8 mouse cellular contexts compared by ENCODE assay signal in genomic region chr2:152764172-152765044, GRCm38 (mm10). TPM values are rescaled to one million over a fixed set of nuclear protein-coding genes. Genes with fewer than 3 reads are reported as not detected.
DNase-seq lines count a peak whose midpoint lies in the region; ATAC-seq and TF ChIP-seq lines count a peak whose summit lies in the region.

No protein-coding gene starts in this region.

- DNase-seq in liver, embryonic 13.5 days = no peak
- DNase-seq in forebrain, postnatal 0 days = no peak
- peak; percentile 44 for DNase-seq in lung, embryonic 14.5 days
- no peak for DNase-seq in cerebellum, adult 9-10 months
- no peak for DNase-seq in left cerebral cortex, postnatal 36 days (ENCODE audit: low spot score in 2 of 2)
- DNase-seq in B cell, adult 2 months = no peak

- H3K4me1 ChIP-seq in liver, embryonic 13.5 days (replicated peaks) = peaks cover 49% of the 10 kb centered on the region
- peaks cover 56% of the 10 kb centered on the region for H3K4me1 ChIP-seq in liver, embryonic 12.5 days
- no peaks in the 10 kb centered on the region for H3K4me1 ChIP-seq in forebrain, postnatal 0 days (ENCODE audit: insufficient read depth)
- H3K4me1 ChIP-seq in lung, embryonic 14.5 days (ENCODE audit: insufficient read depth) = no peaks in the 10 kb centered on the region
- peaks cover 24% of the 10 kb centered on the region for H3K4me1 ChIP-seq in stomach, embryonic 15.5 days

- peak overlapping the region; percentile 29; the same call in 1 of the 2 replicates for H3K9ac ChIP-seq in liver, embryonic 13.5 days
- no peak overlapping the region for H3K9ac ChIP-seq in liver, embryonic 12.5 days
- H3K9ac ChIP-seq in forebrain, postnatal 0 days = no peak overlapping the region
- no peak overlapping the region for H3K9ac ChIP-seq in lung, embryonic 14.5 days
- H3K9ac ChIP-seq in stomach, embryonic 15.5 days = no peak overlapping the region

- peaks cover 19% of the 10 kb centered on the region for H3K27me3 ChIP-seq in liver, embryonic 13.5 days
- H3K27me3 ChIP-seq in liver, embryonic 12.5 days (replicated peaks) = peaks cover 24% of the 10 kb centered on the region
- no peaks in the 10 kb centered on the region for H3K27me3 ChIP-seq in forebrain, postnatal 0 days (ENCODE audit: insufficient read depth, low read length)
- H3K27me3 ChIP-seq in lung, embryonic 14.5 days (ENCODE audit: insufficient read depth, low read length) = no peaks in the 10 kb centered on the region
- no peaks in the 10 kb centered on the region for H3K27me3 ChIP-seq in stomach, embryonic 15.5 days (replicated peaks)

- H3K27ac ChIP-seq in liver, embryonic 13.5 days = no peak overlapping the region
- H3K27ac ChIP-seq in liver, embryonic 12.5 days = no peak overlapping the region
- no peak overlapping the region for H3K27ac ChIP-seq in forebrain, postnatal 0 days (ENCODE audit: low read depth, low read length)
- peak overlapping the region; percentile 47 for H3K27ac ChIP-seq in lung, embryonic 14.5 days (ENCODE audit: low read depth)
- H3K27ac ChIP-seq in stomach, embryonic 15.5 days = no peak overlapping the region

- H3K9me3 ChIP-seq in liver, embryonic 13.5 days (replicated peaks) = no peaks in the 10 kb centered on the region
- no peaks in the 10 kb centered on the region for H3K9me3 ChIP-seq in liver, embryonic 12.5 days (replicated peaks)
- no peaks in the 10 kb centered on the region for H3K9me3 ChIP-seq in forebrain, postnatal 0 days (ENCODE audit: low read length)
- no peaks in the 10 kb centered on the region for H3K9me3 ChIP-seq in lung, embryonic 14.5 days (ENCODE audit: low read depth, low read length)
- H3K9me3 ChIP-seq in stomach, embryonic 15.5 days = no peaks in the 10 kb centered on the region

- intact Hi-C loops in left cerebral cortex, postnatal 36 days (cut with DNase I) = no loop called here

- TF ChIP-seq CTCF in forebrain, postnatal 0 days (IDR thresholded peaks at IDR 0.05; ENCODE audit: low read depth) = no peak
- no peak for TF ChIP-seq CTCF in lung, embryonic 14.5 days (IDR thresholded peaks at IDR 0.05; ENCODE audit: low read depth)

- no peak overlapping the region for H3K4me3 ChIP-seq in liver, embryonic 13.5 days (replicated peaks)
- no peak overlapping the region for H3K4me3 ChIP-seq in liver, embryonic 12.5 days
- no peak overlapping the region for H3K4me3 ChIP-seq in forebrain, postnatal 0 days (ENCODE audit: low read depth, low read length)
- no peak overlapping the region for H3K4me3 ChIP-seq in lung, embryonic 14.5 days (ENCODE audit: low read depth, low read length)
- no peak overlapping the region for H3K4me3 ChIP-seq in stomach, embryonic 15.5 days (replicated peaks)

- no peaks in the 10 kb centered on the region for H3K36me3 ChIP-seq in liver, embryonic 13.5 days
- H3K36me3 ChIP-seq in liver, embryonic 12.5 days = no peaks in the 10 kb centered on the region
- H3K36me3 ChIP-seq in forebrain, postnatal 0 days (ENCODE audit: insufficient read depth) = no peaks in the 10 kb centered on the region
- H3K36me3 ChIP-seq in lung, embryonic 14.5 days (ENCODE audit: insufficient read depth) = no peaks in the 10 kb centered on the region
- no peaks in the 10 kb centered on the region for H3K36me3 ChIP-seq in stomach, embryonic 15.5 days

- no peak overlapping the region for H3K4me2 ChIP-seq in liver, embryonic 13.5 days
- no peak overlapping the region for H3K4me2 ChIP-seq in liver, embryonic 12.5 days
- H3K4me2 ChIP-seq in forebrain, postnatal 0 days (ENCODE audit: low read depth) = peak overlapping the region; percentile 0; the same call in 1 of the 2 replicates
- H3K4me2 ChIP-seq in lung, embryonic 14.5 days = peak overlapping the region; percentile 44
- H3K4me2 ChIP-seq in stomach, embryonic 15.5 days = peak overlapping the region; percentile 27

- 28% methylated on average over 14 of the region's 14 CpGs for WGBS in liver, embryonic 13.5 days (ENCODE audit: insufficient replicate concordance)
- 23% methylated on average over 14 of the region's 14 CpGs for WGBS in liver, embryonic 12.5 days (ENCODE audit: insufficient replicate concordance)
- 5% methylated on average over 14 of the region's 14 CpGs for WGBS in forebrain, postnatal 0 days
- WGBS in lung, embryonic 14.5 days = 13% methylated on average over 14 of the region's 14 CpGs
- WGBS in stomach, embryonic 15.5 days = 18% methylated on average over 14 of the region's 14 CpGs

- no peak for ATAC-seq in liver, embryonic 13.5 days (ENCODE audit: low read depth)
- ATAC-seq in liver, embryonic 12.5 days = no peak
- peak; percentile 23 for ATAC-seq in forebrain, postnatal 0 days
- no peak for ATAC-seq in lung, embryonic 14.5 days (ENCODE audit: insufficient read depth)
- 0 out of 2 replicates have a peak, but pooled peaks have one; percentile 10 for ATAC-seq in stomach, embryonic 15.5 days (ENCODE audit: insufficient read depth, low FRiP score, low read depth)

RNA-seq across cellular contexts. Expression of gene Cox4i2, which starts 10.4 kb away (rescaled TPM):
- 1.1 and 1.2 TPM in 2 replicates for polyA plus RNA-seq in liver, embryonic 13.5 days (2015; fragmentation: Nextera tagmentation; extraction: Ambion mirVana)
- polyA plus RNA-seq in liver, embryonic 12.5 days (2016; fragmentation: Nextera tagmentation; extraction: Ambion mirVana) = 2.5 and 3.4 TPM in 2 replicates
- 4.3 TPM in 2 replicates for total RNA-seq in forebrain, postnatal 0 days (2014; rRNA removed)
- 4.4 and 5.4 TPM in 2 replicates for polyA plus RNA-seq in forebrain, postnatal 0 days (2015; fragmentation: Nextera tagmentation; extraction: Ambion mirVana)
- polyA plus RNA-seq in lung, embryonic 14.5 days (2014; fragmentation: Nextera tagmentation; extraction: Ambion mirVana) = 51.4 and 59.6 TPM in 2 replicates
- polyA plus RNA-seq in stomach, embryonic 15.5 days (2015; fragmentation: Nextera tagmentation; extraction: Ambion mirVana) = 19.0 and 19.5 TPM in 2 replicates
- 1 to 10 TPM; 1.7 to 1.8 TPM for total RNA-seq in left cerebral cortex, postnatal 36 days (2021)

RNA-seq across cellular contexts. Expression of gene Id1, which starts 28.4 kb away (rescaled TPM):
- 20.9 and 23.2 TPM in 2 replicates for polyA plus RNA-seq in liver, embryonic 13.5 days (2015; fragmentation: Nextera tagmentation; extraction: Ambion mirVana)
- 28.1 and 30.6 TPM in 2 replicates for polyA plus RNA-seq in liver, embryonic 12.5 days (2016; fragmentation: Nextera tagmentation; extraction: Ambion mirVana)
- total RNA-seq in forebrain, postnatal 0 days (2014; rRNA removed) = 58.8 and 70.5 TPM in 2 replicates
- polyA plus RNA-seq in forebrain, postnatal 0 days (2015; fragmentation: Nextera tagmentation; extraction: Ambion mirVana) = 59.8 and 71.3 TPM in 2 replicates
- polyA plus RNA-seq in lung, embryonic 14.5 days (2014; fragmentation: Nextera tagmentation; extraction: Ambion mirVana) = 122 and 123 TPM in 2 replicates
- polyA plus RNA-seq in stomach, embryonic 15.5 days (2015; fragmentation: Nextera tagmentation; extraction: Ambion mirVana) = 117 and 138 TPM in 2 replicates
- 10 to 100 TPM; 22.9 to 23.9 TPM for total RNA-seq in left cerebral cortex, postnatal 36 days (2021)

Comparison
In these comparisons a context has a peak if more than half of its experiments do, and no peak if none do; other contexts are left out.
1. ATAC-seq: peak in forebrain, postnatal 0 days (single experiment) and stomach, embryonic 15.5 days (single experiment); none in liver, embryonic 13.5 days (single experiment), liver, embryonic 12.5 days (single experiment) and lung, embryonic 14.5 days (single experiment).
2. H3K4me2 ChIP-seq: peak in forebrain, postnatal 0 days (single experiment), lung, embryonic 14.5 days (single experiment) and stomach, embryonic 15.5 days (single experiment); none in liver, embryonic 13.5 days (single experiment) and liver, embryonic 12.5 days (single experiment).